Mouse (Mus musculus) forelimb bud, embryonic 11.5 days (tissue): ENCODE measurements around the gene Gm35134.
"Not testable (repeated sequence)": the region's sequence is repeated elsewhere in the genome, so short reads cannot be mapped to it uniquely, and the experiment has no call there.

Source experiments
- DNase-seq: peaks from one replicate; pipeline ENCODE4 v3.0.0-alpha.2; 2012; ENCODE audit warnings: low read depth, low spot score

Gene Gm35134

GRCm38 (mm10) chrY:19112707-19113106, at the start of gene Gm35134:
TSS of gene Gm35134 (plus strand) at chrY:19113007.
- DNase-seq, result not testable (repeated sequence)
